9 mouse cellular contexts compared by ENCODE assay signal in genomic region chr11:90306993-90307392, GRCm38 (mm10). TPM values are rescaled to one million over a fixed set of nuclear protein-coding genes. Genes with fewer than 3 reads are reported as not detected.
A peak's percentile ranks its signal among the peaks of the same experiment; 100 is the strongest.
DNase-seq lines count a peak whose midpoint lies in the region; ATAC-seq and TF ChIP-seq lines count a peak whose summit lies in the region.
"Had no signal": no experiment of that assay in that cellular context is flagged by ENCODE, and none has a peak within 500 bp of the region (broad histone marks: within the 10 kb centered on the region; RNA-seq: fewer than 3 reads in every experiment).

No protein-coding gene starts in this region.

- no peak for ATAC-seq in Patski
- ATAC-seq in granulocyte monocyte progenitor cell, adult 5-6 weeks (replicated peaks; ENCODE audit: poor library complexity, severe bottlenecking), result peak; percentile 89
- no peak for ATAC-seq in inflammation-experienced regulatory T-cells, adult 6 months

- CTCF ChIA-PET in Patski (lab: Charles Lee), result interaction anchor here (0.6 to 1.9 kb wide), 9 partner anchors 11 to 307 kb away, joined by 3 to 10 read pairs (median 4); partner anchors contain the start of gene Gm45716

- DNase-seq in left cerebral cortex, adult 18-20 months (ENCODE audit: low spot score in 2 of 2), result peak; percentile 44
- DNase-seq in left cerebral cortex, adult 8-10 months (ENCODE audit: low spot score in 2 of 2), result no peak
- DNase-seq in Patski (ENCODE audit: low read depth, low spot score), result no peak
- peak; percentile 81 to 84 for DNase-seq in cerebellum, postnatal 10 days
- DNase-seq in left cerebral cortex, postnatal 25 days (ENCODE audit: low spot score in 2 of 2), result peak; percentile 30 to 51
- DNase-seq in ovary, postnatal 14 days (ENCODE audit: low spot score), result peak; percentile 49

- intact Hi-C loops in left cerebral cortex, postnatal 25 days (cut with DNase I), result no loop called here

- in situ Hi-C loops in Patski (cut with MboI; ENCODE audit: low pct_unique_long_range_greater_than_20kb), result loop anchor here (10.0 kb wide), 1 partner anchor 122 kb away; the partner anchor contains the start of gene Gm45716

- peaks cover 7% of the 10 kb centered on the region for H3K27me3 ChIP-seq in Patski
- H3K27me3 ChIP-seq: embryonic facial prominence, embryonic 15.5 days had no signal

- peak; percentile 89 for TF ChIP-seq CTCF in Patski (IDR thresholded peaks at IDR 0.05)

- POLR2A ChIA-PET in Patski (lab: Charles Lee), result no interaction called here

RNA-seq across cellular contexts. Expression of gene Mmd, which starts 57.7 kb away (rescaled TPM):
- 100 to 1,000 TPM; 217 TPM for total RNA-seq in left cerebral cortex, adult 18-20 months (2021)
- 100 to 1,000 TPM; 184 to 215 (median 198) TPM for total RNA-seq in left cerebral cortex, adult 8-10 months (2022)
- polyA plus RNA-seq in Patski (2021), result 31.4 TPM
- total RNA-seq in granulocyte monocyte progenitor cell, adult 5-6 weeks (2014; fragmentation: Nextera tagmentation), result 14.0 and 17.9 TPM in 2 replicates
- 10.6 and 21.5 TPM in 2 replicates for total RNA-seq in granulocyte monocyte progenitor cell, adult 5-6 weeks (2017)
- 100 to 1,000 TPM; 227 to 240 TPM for total RNA-seq in left cerebral cortex, postnatal 25 days (2021)
- polyA plus RNA-seq in inflammation-experienced regulatory T-cells, adult 6 months (2017; shearing (Covaris generic)), result 10 to 100 TPM; 29.9 to 31.2 (median 30.7) TPM

Comparison
In these comparisons a context has a peak if more than half of its experiments do, and no peak if none do; other contexts are left out.
1. DNase-seq: peak in left cerebral cortex, adult 18-20 months (2 of 2), cerebellum, postnatal 10 days (2 of 2), left cerebral cortex, postnatal 25 days (2 of 2) and ovary, postnatal 14 days (single experiment); none in left cerebral cortex, adult 8-10 months (0 of 2) and Patski (single experiment).
2. RNA of gene Mmd, which starts 57.7 kb away (total RNA-seq): 227 to 240 TPM in left cerebral cortex, postnatal 25 days, 217 TPM in left cerebral cortex, adult 18-20 months and 184 to 215 TPM in left cerebral cortex, adult 8-10 months; 10.6 to 21.5 TPM in granulocyte monocyte progenitor cell, adult 5-6 weeks; every median in the first group is over 4 times any median in the second.